Comparison of ENCODE assay signal across 8 mouse cellular contexts in the genomic region with DNA sequence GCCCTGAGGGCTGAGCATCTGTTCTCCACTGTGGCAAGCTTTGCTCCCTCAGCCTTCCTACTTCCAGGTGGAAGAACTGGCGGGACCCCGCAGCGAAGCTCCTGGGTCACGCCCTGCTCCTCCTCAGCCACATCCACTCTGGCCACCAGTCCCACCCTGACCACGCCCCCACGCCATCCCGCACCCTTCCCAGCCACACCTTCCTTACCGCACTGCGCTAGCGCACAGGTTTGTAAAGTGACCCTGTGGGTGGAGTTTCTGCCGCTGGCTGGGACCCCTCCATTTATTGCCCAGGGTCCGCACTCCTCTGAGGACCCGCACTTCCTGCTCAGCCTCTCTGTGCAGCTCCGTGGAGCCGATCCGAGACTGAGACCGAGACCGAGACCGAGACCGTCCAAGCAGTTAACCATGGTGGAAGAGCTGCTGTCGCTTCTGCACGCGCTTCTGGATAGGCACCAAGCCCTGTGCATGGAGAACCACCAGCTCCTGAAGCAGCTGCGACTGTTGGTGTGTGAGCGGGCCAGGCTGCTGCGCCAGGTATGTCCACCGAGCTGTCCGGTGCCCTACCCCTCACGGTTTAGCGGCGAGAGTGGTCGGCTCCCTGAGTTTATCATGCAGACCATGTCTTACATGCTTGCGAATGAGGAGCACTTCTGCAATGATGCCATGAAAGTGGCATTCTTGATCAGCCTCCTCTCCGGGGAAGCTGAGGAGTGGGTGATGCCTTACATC. TPM values are rescaled to one million over a fixed set of nuclear protein-coding genes. Genes with fewer than 3 reads are reported as not detected.
DNase-seq lines count a peak whose midpoint lies in the region; ATAC-seq and TF ChIP-seq lines count a peak whose summit lies in the region.

A gene (plus strand): TSS at position 196 of the 732 bp plus-strand sequence.

- H3K4me1 ChIP-seq in lung, embryonic 16.5 days (replicated peaks; ENCODE audit: control insufficient read depth, insufficient read depth, low read length), result no peaks in the 10 kb centered on the region
- H3K4me1 ChIP-seq in limb, embryonic 10.5 days, result no peaks in the 10 kb centered on the region
- no peaks in the 10 kb centered on the region for H3K4me1 ChIP-seq in stomach, embryonic 15.5 days
- H3K4me1 ChIP-seq in thymus, adult 2 months (replicated peaks; ENCODE audit: control insufficient read depth, insufficient read depth, low read length), result no peaks in the 10 kb centered on the region

- H3K27me3 ChIP-seq in lung, embryonic 16.5 days (ENCODE audit: control insufficient read depth, insufficient read depth, low read depth, low read length), result no peaks in the 10 kb centered on the region
- no peaks in the 10 kb centered on the region for H3K27me3 ChIP-seq in limb, embryonic 10.5 days (ENCODE audit: low read depth, poor library complexity, severe bottlenecking)
- H3K27me3 ChIP-seq in stomach, embryonic 15.5 days (replicated peaks), result no peaks in the 10 kb centered on the region
- no peaks in the 10 kb centered on the region for H3K27me3 ChIP-seq in thymus, adult 2 months (ENCODE audit: control insufficient read depth, insufficient read depth, low read length)

- H3K9ac ChIP-seq in lung, embryonic 16.5 days (ENCODE audit: low read length), result no peak within 1 kb of the TSS
- no peak within 1 kb of the TSS for H3K9ac ChIP-seq in stomach, embryonic 15.5 days

- 0 out of 2 replicates have a peak, but pooled peaks have one; percentile 36 for ATAC-seq in lung, embryonic 16.5 days (ENCODE audit: low read depth)
- no peak for ATAC-seq in stomach, embryonic 15.5 days (ENCODE audit: insufficient read depth, low FRiP score, low read depth)
- no peak for ATAC-seq in megakaryocyte-erythroid progenitor cell, adult 5-6 weeks (replicated peaks; ENCODE audit: low FRiP score, low TSS enrichment, poor library complexity, severe bottlenecking)

- no peak for DNase-seq in lung, postnatal 25 days (ENCODE audit: low spot score)
- peak; percentile 7 for DNase-seq in embryo, embryonic 11 days
- peak; percentile 33 for DNase-seq in limb, embryonic 10.5 days (ENCODE audit: low spot score)
- DNase-seq in spleen, postnatal 14 days (ENCODE audit: low spot score in 2 of 2), result no peak
- no peak for DNase-seq in thymus, adult 2 months

- H3K9me3 ChIP-seq in lung, embryonic 16.5 days (ENCODE audit: control insufficient read depth, low read length), result no peaks in the 10 kb centered on the region
- no peaks in the 10 kb centered on the region for H3K9me3 ChIP-seq in limb, embryonic 10.5 days (replicated peaks)
- no peaks in the 10 kb centered on the region for H3K9me3 ChIP-seq in stomach, embryonic 15.5 days

- H3K4me2 ChIP-seq in lung, embryonic 16.5 days (ENCODE audit: low read depth, low read length), result peak within 1 kb of the TSS; percentile 48
- peak within 1 kb of the TSS; percentile 52 for H3K4me2 ChIP-seq in stomach, embryonic 15.5 days

- H3K4me3 ChIP-seq in lung, embryonic 16.5 days (ENCODE audit: low read length), result peak within 1 kb of the TSS; percentile 26
- H3K4me3 ChIP-seq in limb, embryonic 10.5 days, result peak within 1 kb of the TSS; percentile 46
- H3K4me3 ChIP-seq in stomach, embryonic 15.5 days (replicated peaks), result peak within 1 kb of the TSS; percentile 32
- H3K4me3 ChIP-seq in thymus, adult 2 months (ENCODE audit: control insufficient read depth, insufficient read depth, low read length), result no peak within 1 kb of the TSS

- H3K36me3 ChIP-seq in lung, embryonic 16.5 days (ENCODE audit: control insufficient read depth, insufficient read depth, low read length), result no peaks in the 10 kb centered on the region
- no peaks in the 10 kb centered on the region for H3K36me3 ChIP-seq in limb, embryonic 10.5 days
- H3K36me3 ChIP-seq in stomach, embryonic 15.5 days, result no peaks in the 10 kb centered on the region
- no peaks in the 10 kb centered on the region for H3K36me3 ChIP-seq in thymus, adult 2 months (ENCODE audit: control insufficient read depth, insufficient read depth, low read length)

- no peak within 1 kb of the TSS for H3K27ac ChIP-seq in lung, embryonic 16.5 days (ENCODE audit: low read length)
- no peak within 1 kb of the TSS for H3K27ac ChIP-seq in limb, embryonic 10.5 days
- H3K27ac ChIP-seq in stomach, embryonic 15.5 days, result no peak within 1 kb of the TSS
- H3K27ac ChIP-seq in thymus, adult 2 months (ENCODE audit: control insufficient read depth, insufficient read depth, low read length), result no peak within 1 kb of the TSS

- TF ChIP-seq CTCF in thymus, adult 2 months (IDR thresholded peaks at IDR 0.05; ENCODE audit: borderline replicate concordance, control insufficient read depth, extremely low read depth, insufficient read depth, low read length, poor library complexity), result no peak

- no peak for TF ChIP-seq POLR2A in thymus, adult 2 months (IDR thresholded peaks at IDR 0.05; ENCODE audit: control insufficient read depth, extremely low read depth, insufficient read depth, low read length, poor library complexity)

- WGBS in lung, embryonic 16.5 days, result 25% methylated on average over 34 of the region's 34 CpGs
- WGBS in limb, embryonic 10.5 days, result 30% methylated on average over 34 of the region's 34 CpGs
- 32% methylated on average over 34 of the region's 34 CpGs for WGBS in stomach, embryonic 15.5 days
- 51% methylated on average over 30 of the region's 34 CpGs for WGBS in thymus, adult 2 months

RNA-seq across cellular contexts. Expression of the gene that starts here (rescaled TPM):
- polyA plus RNA-seq in lung, embryonic 16.5 days (2015; fragmentation: Nextera tagmentation; extraction: Ambion mirVana), result 0.14 and 0.16 TPM in 2 replicates
- 1.7 TPM in 2 replicates for polyA plus RNA-seq in limb, embryonic 10.5 days (2016; fragmentation: Nextera tagmentation; extraction: Ambion mirVana)
- polyA plus RNA-seq in stomach, embryonic 15.5 days (2015; fragmentation: Nextera tagmentation; extraction: Ambion mirVana), result 0.64 and 0.93 TPM in 2 replicates
- 0.08 TPM in 1 of 2 replicates, not detected in the other for polyA plus RNA-seq in thymus, adult 2 months (2012; rRNA removed)
- not detected in 2 replicates for total RNA-seq in megakaryocyte-erythroid progenitor cell, adult 5-6 weeks (2014; fragmentation: Nextera tagmentation)
- not detected in 2 replicates for total RNA-seq in megakaryocyte-erythroid progenitor cell, adult 5-6 weeks (2017)

Comparison
In these comparisons a context has a peak if more than half of its experiments do, and no peak if none do; other contexts are left out.
1. Peak in ATAC-seq, H3K4me3 ChIP-seq and H3K4me2 ChIP-seq in lung, embryonic 16.5 days; RNA of the gene not detected or under 1 TPM.
2. DNase-seq: peak in embryo, embryonic 11 days (single experiment) and limb, embryonic 10.5 days (single experiment); none in lung, postnatal 25 days (single experiment), spleen, postnatal 14 days (0 of 2) and thymus, adult 2 months (single experiment).